Mouse (Mus musculus) left cerebral cortex, postnatal 25 days (tissue): Measurements from ENCODE around the gene Sptbn4. TPM values are rescaled to one million over a fixed set of nuclear protein-coding genes. Genes with fewer than 3 reads are reported as not detected.

Source experiments
- DNase-seq, 2 experiments: peaks; one replicate each; pipeline ENCODE4 v3.0.0; 2022; ENCODE audit warnings: low spot score in 2 of 2, mixed read lengths in 1 of 2
- intact Hi-C: fragments of 180-260 bp; cut with DNase I; formaldehyde crosslinking; loops from one replicate; pipeline ENCODE4 v1.15.1; 2025
- total RNA-seq, 2 experiments: library from RNA; stranded (reverse); gene quantifications; 2 replicates each; pipeline ENCODE4 v1.2.3; 2021

Sptbn4 gene
- total RNA-seq, 2 experiments from 2014 or later = 132 to 139 TPM

GRCm38 (mm10) chr7:27476098-27476635, 28.7 kb upstream of the Sptbn4 start:
- no peak for DNase-seq
- intact Hi-C loops = no loop called here

DNA sequence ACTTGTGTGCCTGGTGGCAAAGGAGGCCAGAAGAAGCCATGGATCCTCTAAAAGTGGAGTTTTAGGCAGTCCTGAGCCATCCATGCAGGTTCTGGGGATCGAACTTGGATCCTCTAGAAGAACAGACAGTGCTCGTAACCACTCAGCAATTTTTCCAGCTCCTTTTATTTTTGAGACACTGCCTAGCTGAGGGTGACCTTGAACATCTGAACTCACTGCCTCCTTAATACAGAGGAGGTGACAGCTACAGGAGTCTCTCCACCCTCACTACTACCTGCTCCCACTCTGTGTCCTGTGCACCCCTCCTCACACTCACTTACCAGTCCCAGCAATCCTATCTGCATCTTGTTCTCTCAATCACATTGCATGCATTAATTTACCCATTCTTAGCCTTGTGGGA, 28.1 kb upstream of the Sptbn4 start:
- intact Hi-C loops = no loop called here
- no peak for DNase-seq

DNA sequence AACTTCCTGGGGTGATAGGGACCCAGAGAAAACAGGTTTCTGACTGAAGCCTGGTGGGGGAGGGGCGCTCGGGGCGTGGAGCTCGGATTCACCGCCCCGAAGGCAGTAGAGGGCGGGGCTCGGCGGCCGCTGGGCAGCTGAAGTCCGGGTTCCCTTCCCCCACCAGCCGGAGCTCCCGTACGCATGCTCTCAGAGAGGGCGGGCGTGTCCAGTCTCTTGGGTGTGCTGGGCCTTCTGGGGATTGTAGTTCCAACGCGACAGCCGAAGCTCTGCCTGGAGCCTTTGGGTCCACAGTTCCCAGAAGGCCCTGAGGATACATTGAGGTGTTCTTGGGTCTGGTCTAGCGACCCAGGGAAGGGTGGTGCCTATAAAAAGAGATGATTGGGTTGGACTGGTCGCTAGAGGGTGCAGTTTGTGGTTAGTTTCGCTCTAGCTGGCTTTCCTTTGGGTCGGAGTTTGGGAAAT, 27.0 kb upstream of the Sptbn4 start:
- intact Hi-C loops = no loop called here
- peak; percentile 96 to 99 for DNase-seq

DNA sequence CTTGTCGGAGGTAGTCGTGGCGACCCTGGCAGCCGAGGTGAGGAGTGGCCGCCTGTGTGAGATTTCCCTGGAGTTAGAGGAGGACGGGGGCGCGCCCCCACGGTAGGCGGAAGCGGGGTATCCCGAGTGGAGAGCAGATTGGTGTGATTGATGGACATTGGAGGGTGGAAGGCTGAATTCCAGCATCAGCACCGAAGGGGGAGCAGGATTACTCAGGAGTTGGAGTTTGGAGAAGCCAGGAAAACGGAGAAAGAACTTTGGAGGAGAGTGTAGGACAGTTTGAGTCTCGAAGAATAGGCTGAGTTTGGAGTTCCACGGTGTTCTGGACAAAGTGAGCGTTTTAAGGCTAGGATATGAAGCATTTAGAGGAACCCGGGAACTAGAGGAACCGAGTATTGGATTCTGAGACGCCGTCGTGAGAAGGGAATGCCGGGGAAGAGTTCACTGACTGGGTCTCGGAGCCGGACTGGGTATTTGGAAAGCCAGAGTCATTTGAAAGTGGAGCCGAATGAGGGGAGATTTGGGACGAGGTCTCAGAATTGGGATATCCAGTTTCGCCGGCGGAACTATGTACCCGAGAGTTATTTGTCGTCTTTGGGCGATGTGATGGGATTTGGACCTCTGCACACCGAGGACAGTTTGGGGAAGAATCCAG, 26.5 kb upstream of the Sptbn4 start:
- DNase-seq = no peak
- intact Hi-C loops = no loop called here

DNA sequence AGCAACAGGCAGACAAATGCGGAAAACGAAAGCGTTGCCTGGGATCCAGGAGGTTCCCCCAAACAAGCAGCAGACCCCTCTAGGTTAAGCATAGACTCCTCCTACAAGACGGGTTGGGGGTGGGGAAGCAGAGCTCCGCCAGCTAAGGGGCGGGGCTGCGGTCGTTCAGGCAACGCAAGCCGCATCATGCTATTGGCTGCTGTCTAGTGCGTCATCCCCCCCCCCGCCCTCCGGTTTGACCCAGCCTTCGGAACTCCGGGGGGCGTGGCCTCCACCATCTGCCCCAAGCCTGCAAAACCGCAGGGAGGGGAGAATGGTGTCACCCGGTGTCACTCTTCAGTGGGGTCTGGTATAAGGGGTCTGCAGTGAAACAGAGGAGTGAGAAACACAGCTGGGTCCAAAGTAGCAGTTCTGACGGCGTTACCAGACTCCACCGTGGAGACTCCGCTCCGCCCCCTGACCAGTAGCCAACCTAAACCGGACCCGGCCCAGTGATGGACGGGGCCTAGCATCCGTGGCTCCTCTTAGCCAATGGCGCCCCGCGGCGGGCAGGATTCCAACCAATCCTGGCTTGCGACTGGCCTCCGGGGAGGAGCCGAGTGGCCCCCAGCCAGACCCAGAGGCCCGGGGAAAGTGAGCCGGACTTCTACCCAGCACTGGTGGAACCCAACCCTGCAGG, 25.8 kb upstream of the Sptbn4 start, which contains the start of gene Sertad3:
Gene Sertad3, plus strand, starts transcription at position 613 of the 679 bp plus-strand sequence.
- peak; percentile 97 to 98 for DNase-seq
- intact Hi-C loops = no loop called here

- DNase-seq = no peak
- intact Hi-C loops = no loop called here
Observed at GRCm38 (mm10) chr7:27472596-27472995, 25.1 kb upstream of the Sptbn4 start.

DNA sequence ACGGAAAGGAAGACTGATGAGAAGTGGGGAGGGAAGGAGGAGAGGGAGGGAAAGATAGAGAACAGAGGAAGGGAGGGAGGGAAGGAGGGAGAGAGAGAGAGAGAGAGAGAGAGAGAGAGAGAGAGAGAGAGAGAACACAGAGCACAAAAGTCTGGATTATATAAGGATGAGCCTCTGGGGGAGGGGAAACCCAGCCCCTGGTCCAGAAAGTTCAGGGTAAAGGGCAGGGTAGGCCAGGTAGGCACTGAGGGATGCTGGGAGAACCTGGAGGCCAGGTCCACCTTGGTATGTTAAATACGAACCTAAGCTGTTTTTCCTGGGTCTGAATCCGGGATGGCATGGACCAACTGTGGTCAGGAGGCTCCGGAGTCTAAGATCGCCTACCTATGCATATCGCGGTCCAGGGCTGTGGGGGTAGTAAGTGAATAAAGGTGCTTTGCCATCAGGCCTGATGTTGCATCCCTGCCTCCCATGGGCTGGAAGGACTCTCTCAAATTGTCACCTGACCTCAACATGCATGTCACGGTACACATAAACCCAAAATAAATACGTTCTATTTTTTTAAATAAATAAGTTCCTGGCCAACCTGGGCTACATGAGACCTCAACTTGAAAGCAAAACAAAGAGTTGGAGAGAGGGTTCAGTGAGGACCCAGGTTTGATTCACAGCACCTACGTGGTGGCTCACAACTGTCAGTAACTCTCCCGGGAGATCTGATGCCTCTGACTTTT, 24.1 kb upstream of the Sptbn4 start:
- intact Hi-C loops = no loop called here
- no peak for DNase-seq

DNA sequence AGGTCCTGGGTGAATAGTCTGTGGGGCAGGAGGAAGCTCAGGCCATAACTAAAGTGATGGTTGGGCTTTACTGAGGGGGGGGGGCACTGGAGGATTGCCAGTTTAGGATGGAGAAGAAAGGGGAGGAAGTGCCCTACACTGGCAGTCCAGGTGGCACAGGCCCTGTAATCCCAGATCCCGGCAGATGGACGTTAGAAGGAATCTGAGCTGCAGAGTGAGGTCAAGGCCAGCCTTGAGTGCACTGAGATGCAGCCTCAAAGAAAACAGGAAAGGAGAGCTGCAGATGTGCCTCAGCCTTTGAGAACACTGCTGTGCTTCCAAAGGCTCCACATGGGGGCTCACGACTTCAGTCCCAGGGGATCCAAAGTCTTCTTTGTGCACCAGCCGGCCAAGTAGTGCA, 20.2 kb upstream of the Sptbn4 start:
- intact Hi-C loops = no loop called here
- DNase-seq = no peak

DNA sequence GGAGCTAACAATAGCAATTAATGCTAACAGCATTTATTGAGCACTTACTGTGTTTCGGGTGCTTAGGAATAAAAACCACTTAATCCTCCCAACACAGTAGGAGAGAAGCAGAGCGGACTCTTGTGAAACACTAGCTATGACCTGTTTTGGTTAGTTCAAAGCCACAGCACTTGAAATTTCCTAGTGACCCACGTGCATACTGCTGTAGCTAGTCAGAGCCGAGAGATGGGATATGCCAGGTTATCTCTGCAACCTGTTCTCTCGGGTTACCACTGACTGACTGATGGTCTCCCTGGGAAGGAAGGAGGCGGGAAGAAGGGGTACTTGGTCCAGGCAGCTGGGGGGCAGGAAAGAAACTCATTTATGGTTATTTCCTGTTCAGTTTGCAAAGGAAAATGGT, 13.0 kb upstream of the Sptbn4 start:
- no peak for DNase-seq
- intact Hi-C loops = no loop called here

DNA sequence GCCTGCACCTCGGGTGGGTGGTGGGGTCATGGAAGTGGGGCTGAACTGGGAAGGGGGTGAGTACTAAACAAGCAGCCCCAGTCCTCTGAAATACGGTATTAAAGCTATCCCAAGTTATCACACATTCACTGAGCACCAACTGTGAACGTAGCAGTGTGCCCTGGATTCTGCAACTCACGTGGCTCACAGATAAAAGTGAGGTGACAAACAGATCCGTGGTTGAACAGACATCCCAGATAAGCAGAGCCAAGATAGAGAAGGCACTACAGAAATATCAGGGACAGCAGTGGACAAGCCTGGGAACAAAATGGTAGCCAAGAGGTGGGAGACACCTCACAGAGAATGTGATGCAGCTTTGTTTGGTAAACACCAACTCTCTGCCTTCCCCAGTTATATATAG, 12.2 kb upstream of the Sptbn4 start:
- intact Hi-C loops = no loop called here
- no peak for DNase-seq

DNA sequence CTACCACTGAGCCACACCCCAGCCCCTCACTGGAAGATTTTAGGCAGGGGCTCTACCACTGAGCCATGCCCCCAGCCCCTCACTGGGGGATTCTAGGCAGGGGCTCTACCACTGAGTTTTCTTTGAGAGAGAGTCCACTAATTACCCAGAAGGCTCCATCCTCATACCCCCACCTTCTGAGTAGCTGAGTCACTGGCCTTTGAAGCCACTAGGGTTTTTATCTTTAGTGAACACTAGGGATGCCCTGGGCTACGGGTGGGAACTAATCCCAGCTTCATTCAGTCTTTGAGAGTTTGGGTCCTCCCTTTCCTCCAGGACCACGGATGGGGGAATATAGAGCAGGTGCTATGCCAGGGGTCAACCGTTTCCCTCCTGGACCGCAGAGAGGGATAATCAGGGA, 11.1 kb upstream of the Sptbn4 start:
- intact Hi-C loops = no loop called here
- DNase-seq = no peak

DNA sequence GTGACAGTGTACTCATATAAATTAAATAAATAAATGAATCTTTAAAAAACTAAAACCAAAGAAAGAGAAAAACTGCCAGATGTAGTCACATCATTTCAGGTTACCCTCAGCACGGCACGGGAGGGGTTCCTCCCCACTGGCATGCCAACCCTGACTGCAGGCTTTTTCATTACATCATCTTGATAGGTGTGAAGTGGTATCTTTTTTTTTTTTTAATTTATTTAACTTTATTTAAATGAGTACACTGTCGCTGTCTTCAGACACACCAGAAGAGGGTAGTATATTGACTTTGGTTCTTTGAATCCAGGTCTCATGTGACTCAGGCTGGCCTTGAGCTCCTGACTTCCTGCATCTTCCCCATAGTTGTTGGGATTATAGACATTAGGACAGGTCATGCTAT, 7.8 kb upstream of the Sptbn4 start:
- no peak for DNase-seq
- intact Hi-C loops = no loop called here

- no peak for DNase-seq
- intact Hi-C loops = no loop called here
Observed at GRCm38 (mm10) chr7:27454461-27455121, 7.1 kb upstream of the Sptbn4 start.

- DNase-seq = no peak
- intact Hi-C loops = no loop called here
Observed at GRCm38 (mm10) chr7:27452206-27452770, 4.8 kb upstream of the Sptbn4 start.

- DNase-seq = no peak
- intact Hi-C loops = no loop called here
Observed at GRCm38 (mm10) chr7:27451359-27451758, 3.9 kb upstream of the Sptbn4 start.

DNA sequence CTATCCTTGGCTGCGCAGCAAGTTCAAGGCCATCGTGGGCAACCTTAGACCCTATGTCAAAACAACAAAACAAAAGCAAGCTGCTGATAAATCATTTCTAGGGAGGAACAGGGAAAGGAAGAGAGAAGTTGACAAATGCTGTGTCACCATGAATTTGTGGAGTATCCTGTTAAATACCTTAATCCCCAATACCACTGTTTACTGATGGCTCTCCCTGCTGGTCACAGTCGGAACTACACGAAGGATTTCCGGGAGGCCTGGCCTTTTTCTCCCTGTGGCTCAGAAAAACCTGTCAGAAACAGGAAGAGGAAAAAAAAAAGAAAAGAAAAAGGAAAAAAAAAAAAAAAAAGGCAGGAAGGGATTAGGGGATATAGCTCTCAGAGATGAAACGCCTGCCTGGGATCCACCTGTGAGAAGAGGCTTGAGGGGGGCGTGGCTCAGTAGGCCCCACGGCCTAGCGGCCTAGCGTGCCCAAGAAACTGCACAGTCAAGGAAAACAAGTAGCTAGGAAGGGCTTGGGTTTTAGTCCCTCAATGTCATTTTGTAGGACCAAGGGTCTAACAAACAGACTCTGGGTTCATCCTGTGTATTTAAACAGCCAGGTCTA, 1.9 kb upstream of the Sptbn4 start:
- peak; percentile 63 to 66 for DNase-seq
- intact Hi-C loops = loop anchor here (2.0 to 5.0 kb wide), 2 partner anchors 37 to 112 kb away; partner anchors contain the start of genes Ltbp4 and Sertad1

DNA sequence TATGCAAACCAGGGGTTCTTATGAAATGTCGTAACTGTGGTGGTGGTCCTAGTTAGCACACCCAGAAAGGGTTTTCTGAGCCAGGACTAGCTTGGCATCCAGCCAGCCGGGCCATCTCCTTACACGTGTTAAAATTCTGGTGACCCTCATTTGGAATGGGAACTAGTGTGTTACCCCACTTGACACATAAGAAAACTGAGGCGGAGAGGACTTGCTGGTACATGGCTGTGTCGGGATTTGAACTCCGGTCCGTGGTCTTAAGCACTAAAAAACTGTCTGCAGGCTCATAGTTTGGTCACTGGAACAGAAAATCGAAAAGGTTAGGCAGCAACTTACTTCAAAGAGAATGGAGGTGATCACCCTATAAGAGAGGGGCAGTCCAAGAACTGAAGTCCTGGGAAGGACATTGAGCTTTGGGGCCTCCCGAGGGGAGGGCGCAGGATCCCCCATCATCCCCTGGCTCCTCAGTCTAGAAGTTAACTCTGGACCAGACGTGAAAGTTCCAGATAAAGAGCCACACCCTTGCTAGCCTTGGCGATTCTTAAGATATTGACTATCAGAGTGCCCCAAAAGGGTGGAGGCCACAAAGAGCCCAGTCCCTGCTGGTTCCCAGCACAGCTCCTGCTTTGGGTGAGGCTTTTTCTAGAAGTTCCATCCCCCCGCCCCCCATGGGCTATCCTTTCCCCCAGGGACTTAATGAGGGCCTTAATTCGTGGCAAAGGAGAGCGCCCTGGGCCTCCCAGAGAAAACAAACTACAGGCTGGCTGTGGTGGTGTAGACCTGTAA, 1.1 kb upstream of the Sptbn4 start:
- intact Hi-C loops = loop anchor here (2.0 to 5.0 kb wide), 2 partner anchors 38 to 111 kb away; partner anchors contain the start of genes Ltbp4 and Sertad1
- no peak for DNase-seq
